ENCODE assay signal across 10 mouse cellular contexts in the genomic region with DNA sequence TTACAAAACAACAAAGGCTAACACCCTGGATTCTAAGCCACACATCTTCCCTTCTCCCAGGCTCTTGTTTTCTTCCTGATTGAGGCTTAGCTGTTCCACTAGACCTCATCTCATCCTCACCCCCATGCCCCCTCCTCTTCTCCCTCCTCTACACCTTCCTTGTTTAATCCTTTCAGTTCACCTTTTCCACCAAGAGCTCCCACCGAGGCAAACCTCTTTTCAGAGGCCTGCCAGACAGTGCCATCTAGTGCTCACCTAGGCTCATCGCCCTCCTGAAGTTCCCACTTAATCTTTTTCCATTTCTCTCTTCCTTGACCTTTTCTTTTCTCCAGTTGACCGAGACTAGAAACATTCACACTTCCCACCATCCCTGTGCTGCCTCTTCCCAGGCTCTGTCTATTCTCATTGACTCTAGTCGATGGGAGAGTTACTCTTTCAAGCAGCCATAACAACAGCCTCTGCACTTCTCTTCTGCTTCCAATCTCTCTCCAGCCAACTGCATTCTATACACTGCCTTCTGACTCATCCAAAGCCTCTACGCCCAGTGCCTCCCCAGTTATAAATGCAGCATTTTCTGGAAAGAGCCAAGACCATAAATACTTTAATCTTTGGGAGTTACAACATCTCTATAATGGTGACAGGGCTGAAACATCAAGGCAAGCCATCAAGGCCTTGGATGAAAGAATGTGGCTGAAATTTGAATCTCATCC. TPM values are rescaled to one million over a fixed set of nuclear protein-coding genes. Genes with fewer than 3 reads are reported as not detected.
DNase-seq lines count a peak whose midpoint lies in the region; ATAC-seq and TF ChIP-seq lines count a peak whose summit lies in the region.
"Had no signal": no experiment of that assay in that cellular context is flagged by ENCODE, and none has a peak within 500 bp of the region (broad histone marks: within the 10 kb centered on the region; RNA-seq: fewer than 3 reads in every experiment).

No protein-coding gene starts in this region.

- ATAC-seq in hindbrain, embryonic 14.5 days (ENCODE audit: low FRiP score) = no peak
- ATAC-seq in hindbrain, embryonic 13.5 days (ENCODE audit: low FRiP score) = no peak
- ATAC-seq in hindbrain, postnatal 0 days = 0 out of 2 replicates have a peak, but pooled peaks have one; percentile 47
- no peak for ATAC-seq in erythroblast, adult 5-6 weeks (replicated peaks; ENCODE audit: low FRiP score, poor library complexity, severe bottlenecking)

- H3K36me3 ChIP-seq in hindbrain, embryonic 14.5 days (replicated peaks; ENCODE audit: control insufficient read depth, insufficient read depth) = no peaks in the 10 kb centered on the region
- no peaks in the 10 kb centered on the region for H3K36me3 ChIP-seq in hindbrain, embryonic 13.5 days
- no peaks in the 10 kb centered on the region for H3K36me3 ChIP-seq in C2C12 (ENCODE audit: control insufficient read depth, insufficient read depth)
- H3K36me3 ChIP-seq in hindbrain, postnatal 0 days (ENCODE audit: insufficient read depth, low read length) = no peaks in the 10 kb centered on the region
- H3K36me3 ChIP-seq: embryonic facial prominence, embryonic 12.5 days; limb, embryonic 12.5 days had no signal

- H3K9ac ChIP-seq in hindbrain, embryonic 14.5 days = no peak overlapping the region
- H3K9ac ChIP-seq in hindbrain, embryonic 13.5 days = no peak overlapping the region
- no peak overlapping the region for H3K9ac ChIP-seq in hindbrain, postnatal 0 days (replicated peaks; ENCODE audit: low read length)
- H3K9ac ChIP-seq: embryonic facial prominence, embryonic 12.5 days; limb, embryonic 12.5 days had no signal

- peak; percentile 64 for DNase-seq in hindbrain, embryonic 14.5 days (ENCODE audit: low spot score)
- DNase-seq in R1 (ENCODE audit: low read depth, low spot score) = peak; percentile 39
- DNase-seq in hindbrain, postnatal 0 days (ENCODE audit: low spot score) = peak; percentile 66
- DNase-seq in naive thymus-derived CD4-positive, alpha-beta T cell, adult 2 months (ENCODE audit: low read depth) = peak; percentile 72
- no peak for DNase-seq in layer of hippocampus, postnatal 25 days (ENCODE audit: extremely low spot score in 1 of 2, low spot score in 1 of 2)

- 35% methylated on average over 5 of the region's 5 CpGs for WGBS in hindbrain, embryonic 14.5 days
- 30% methylated on average over 5 of the region's 5 CpGs for WGBS in hindbrain, embryonic 13.5 days
- 38% methylated on average over 5 of the region's 5 CpGs for WGBS in hindbrain, postnatal 0 days

- no peak overlapping the region for H3ac ChIP-seq in C2C12 (ENCODE audit: control insufficient read depth, insufficient read length, low read depth)

- no peak overlapping the region for H3K27ac ChIP-seq in hindbrain, embryonic 14.5 days
- no peak overlapping the region for H3K27ac ChIP-seq in hindbrain, embryonic 13.5 days
- H3K27ac ChIP-seq in hindbrain, postnatal 0 days = no peak overlapping the region
- H3K27ac ChIP-seq: embryonic facial prominence, embryonic 12.5 days; limb, embryonic 12.5 days had no signal

- no peaks in the 10 kb centered on the region for H3K79me2 ChIP-seq in C2C12 (ENCODE audit: control insufficient read depth, insufficient read depth)

- no peak overlapping the region for H3K4me2 ChIP-seq in hindbrain, embryonic 14.5 days (replicated peaks)
- no peak overlapping the region for H3K4me2 ChIP-seq in hindbrain, embryonic 13.5 days
- no peak overlapping the region for H3K4me2 ChIP-seq in hindbrain, postnatal 0 days (ENCODE audit: low read depth, low read length)
- H3K4me2 ChIP-seq: embryonic facial prominence, embryonic 12.5 days; limb, embryonic 12.5 days had no signal

- no peaks in the 10 kb centered on the region for H3K27me3 ChIP-seq in hindbrain, embryonic 14.5 days (ENCODE audit: control insufficient read depth, insufficient read depth, low read length)
- no peaks in the 10 kb centered on the region for H3K27me3 ChIP-seq in hindbrain, embryonic 13.5 days
- no peaks in the 10 kb centered on the region for H3K27me3 ChIP-seq in C2C12 (ENCODE audit: control insufficient read depth, insufficient read depth, insufficient read length)
- no peaks in the 10 kb centered on the region for H3K27me3 ChIP-seq in hindbrain, postnatal 0 days (ENCODE audit: insufficient read depth, low read length)
- H3K27me3 ChIP-seq: embryonic facial prominence, embryonic 12.5 days; limb, embryonic 12.5 days had no signal

- no peak overlapping the region for H3K4me3 ChIP-seq in hindbrain, embryonic 14.5 days (replicated peaks; ENCODE audit: low read length)
- no peak overlapping the region for H3K4me3 ChIP-seq in hindbrain, embryonic 13.5 days
- no peak overlapping the region for H3K4me3 ChIP-seq in C2C12 (ENCODE audit: insufficient read depth, poor library complexity, severe bottlenecking)
- H3K4me3 ChIP-seq in hindbrain, postnatal 0 days (ENCODE audit: low read length) = no peak overlapping the region
- H3K4me3 ChIP-seq: embryonic facial prominence, embryonic 12.5 days; limb, embryonic 12.5 days had no signal

- no peaks in the 10 kb centered on the region for H3K79me3 ChIP-seq in C2C12 (ENCODE audit: low read depth)

- no peaks in the 10 kb centered on the region for H3K9me3 ChIP-seq in hindbrain, embryonic 14.5 days (ENCODE audit: control insufficient read depth, low read length)
- H3K9me3 ChIP-seq in hindbrain, embryonic 13.5 days = no peaks in the 10 kb centered on the region
- no peaks in the 10 kb centered on the region for H3K9me3 ChIP-seq in hindbrain, postnatal 0 days (ENCODE audit: low read length)
- H3K9me3 ChIP-seq: embryonic facial prominence, embryonic 12.5 days; limb, embryonic 12.5 days had no signal

- peak; percentile 4 for TF ChIP-seq CTCF in C2C12 (IDR thresholded peaks at IDR 0.05; ENCODE audit: control insufficient read depth, insufficient read depth, insufficient read length)
- TF ChIP-seq CTCF in hindbrain, postnatal 0 days (IDR thresholded peaks at IDR 0.05; ENCODE audit: low read depth) = peak; percentile 76

- H3K4me1 ChIP-seq in hindbrain, embryonic 14.5 days (replicated peaks; ENCODE audit: control insufficient read depth, insufficient read depth, low read length) = no peaks in the 10 kb centered on the region
- no peaks in the 10 kb centered on the region for H3K4me1 ChIP-seq in hindbrain, embryonic 13.5 days (replicated peaks)
- no peaks in the 10 kb centered on the region for H3K4me1 ChIP-seq in hindbrain, postnatal 0 days (ENCODE audit: insufficient read depth, low read length)
- H3K4me1 ChIP-seq: embryonic facial prominence, embryonic 12.5 days had no signal

TF ChIP-seq in C2C12, 6 proteins besides CTCF, POLR2A, EP300 and RAD21:
- TF ChIP-seq MYOD1 (IDR thresholded peaks at IDR 0.05; ENCODE audit: control insufficient read depth, insufficient read length, low read depth) = no peak
- no peak for TF ChIP-seq MYOG (IDR thresholded peaks at IDR 0.05; ENCODE audit: control insufficient read depth, extremely low read depth, insufficient read length)
- no peak for TF ChIP-seq CEBPB (IDR thresholded peaks at IDR 0.05; ENCODE audit: low read depth)
- no peak for TF ChIP-seq USF1 (IDR thresholded peaks at IDR 0.05; ENCODE audit: low read depth)
- TF ChIP-seq FOSL1 (IDR thresholded peaks at IDR 0.05; ENCODE audit: insufficient read depth, low read length, poor library complexity, severe bottlenecking) = no peak
- TF ChIP-seq MAX (IDR thresholded peaks at IDR 0.05) = no peak

RNA-seq across cellular contexts. Expression of a gene that starts 43.9 kb away (rescaled TPM):
- polyA plus RNA-seq in hindbrain, embryonic 14.5 days (2014; fragmentation: Nextera tagmentation; extraction: Ambion mirVana) = 5.6 and 6.5 TPM in 2 replicates
- polyA plus RNA-seq in hindbrain, embryonic 13.5 days (2015; fragmentation: Nextera tagmentation; extraction: Ambion mirVana) = 6.9 and 7.6 TPM in 2 replicates
- 4.0 TPM for polyA plus RNA-seq in C2C12 (2012; fragmentation: generic; extraction: Trizol)
- total RNA-seq in hindbrain, postnatal 0 days (2014; rRNA removed) = 6.1 and 7.5 TPM in 2 replicates
- polyA plus RNA-seq in hindbrain, postnatal 0 days (2015; fragmentation: Nextera tagmentation; extraction: Ambion mirVana) = 6.6 and 7.8 TPM in 2 replicates
- 10 to 100 TPM; 15.3 to 16.2 TPM for total RNA-seq in layer of hippocampus, postnatal 25 days (2021)
- 1.3 and 2.9 TPM in 2 replicates for total RNA-seq in erythroblast, adult 5-6 weeks (2015; ENCODE audit: low replicate concordance)
- total RNA-seq in erythroblast, adult 5-6 weeks (2017; ENCODE audit: low replicate concordance) = 3.5 and 4.6 TPM in 2 replicates

Comparison
In these comparisons a context has a peak if more than half of its experiments do, and no peak if none do; other contexts are left out.
1. DNase-seq: peak in hindbrain, embryonic 14.5 days (single experiment), R1 (single experiment), hindbrain, postnatal 0 days (single experiment) and naive thymus-derived CD4-positive, alpha-beta T cell, adult 2 months (single experiment); none in layer of hippocampus, postnatal 25 days (0 of 2).